Mouse (Mus musculus): ENCODE results near the gene Zfp831.

GRCm38 (mm10) chr2:174629299-174629850, 14.0 kb upstream of the Zfp831 start:
- no peak for TF ChIP-seq CTCF (conservative IDR thresholded peaks at IDR 0.05; ENCODE audit: insufficient read depth, insufficient read length, low read depth, low read length)
- TF ChIP-seq POLR2A (IDR thresholded peaks at IDR 0.05; ENCODE audit: low read depth, low read length): no peak

All from kidney, adult 2 months (tissue).